Mouse (Mus musculus) urinary bladder, adult 2 months (tissue): ENCODE measurements around the gene Phactr3. TPM values are rescaled to one million over a fixed set of nuclear protein-coding genes. Genes with fewer than 3 reads are reported as not detected.
"Not testable (repeated sequence)": the region's sequence is repeated elsewhere in the genome, so short reads cannot be mapped to it uniquely, and the experiment has no call there.

Experiments
- DNase-seq: peaks from one replicate; pipeline ENCODE4 v3.0.0; 2022; ENCODE audit warnings: low spot score
- polyA plus RNA-seq: library from polyadenylated mRNA; depleted of rRNA; stranded (reverse); fragments of >200 nt; gene quantifications from 2 replicates; pipeline ENCODE4 v1.2.3, GENCODE M21; 2012; rRNA removed

Gene Phactr3
- polyA plus RNA-seq, 1 experiment = 1.6 TPM

- no peak for DNase-seq
These were observed 208.1 kb downstream of the Phactr3 start for GRCm38 (mm10) chr2:178326750-178327465.

GRCm38 (mm10) chr2:178327466-178328040 lies 208.8 kb downstream of the Phactr3 start:
- DNase-seq = no peak

GRCm38 (mm10) chr2:178329551-178329950 lies 210.8 kb downstream of the Phactr3 start:
- no peak for DNase-seq

- no peak for DNase-seq
These were observed 211.2 kb downstream of the Phactr3 start for GRCm38 (mm10) chr2:178329986-178330385.

GRCm38 (mm10) chr2:178337878-178338277 lies 219.1 kb downstream of the Phactr3 start:
- no peak for DNase-seq

- DNase-seq = no peak
These were observed 220.3 kb downstream of the Phactr3 start for GRCm38 (mm10) chr2:178339044-178339443.

GRCm38 (mm10) chr2:178342105-178342504 lies 223.3 kb downstream of the Phactr3 start:
- not testable (repeated sequence) for DNase-seq

GRCm38 (mm10) chr2:178342597-178342996 lies 223.8 kb downstream of the Phactr3 start:
- DNase-seq = no peak

Other genes with a start within 250 kb of the Phactr3 start
- 4.3 and 6.3 TPM in 2 replicates for gene Gm14327, start 221.9 kb upstream of the Phactr3 start, polyA plus RNA-seq
- gene Zfp972, start 193.4 kb upstream of the Phactr3 start, polyA plus RNA-seq = 1.2 and 1.6 TPM in 2 replicates
- gene Gm14326, start 161.7 kb upstream of the Phactr3 start, polyA plus RNA-seq = 14.4 and 17.6 TPM in 2 replicates
- gene Zfp971, start 95.7 kb upstream of the Phactr3 start, polyA plus RNA-seq = 9.1 and 9.3 TPM in 2 replicates
- 13.0 and 13.5 TPM in 2 replicates for gene Zfp931, start 40.5 kb upstream of the Phactr3 start, polyA plus RNA-seq